Mouse (Mus musculus): ENCODE data around the gene Ifna6.
A peak's percentile ranks its signal among the peaks of the same experiment; 100 is the strongest.
"Not testable (repeated sequence)": the region's sequence is repeated elsewhere in the genome, so short reads cannot be mapped to it uniquely, and the experiment has no call there.

Gene Ifna6

DNA sequence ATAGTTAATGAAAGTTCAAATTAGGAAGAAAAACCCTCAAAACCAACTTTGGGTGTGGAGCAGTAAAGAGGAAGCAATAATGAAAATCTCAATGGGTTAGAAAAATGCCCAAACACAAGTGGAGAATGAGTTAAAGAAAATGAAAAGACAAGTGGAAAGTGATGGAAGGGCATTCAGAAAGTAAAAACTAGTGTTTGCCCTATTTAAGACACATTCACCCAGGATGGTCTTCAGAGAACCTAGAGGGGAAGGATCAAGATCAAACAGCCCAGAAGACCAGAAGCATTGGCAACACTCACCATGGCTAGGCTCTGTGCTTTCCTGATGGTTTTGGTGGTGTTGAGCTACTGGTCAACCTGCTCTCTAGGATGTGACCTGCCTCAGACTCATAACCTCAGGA, at the start of gene Ifna6:
Gene Ifna6, plus strand, starts transcription at position 301 of the 400 bp plus-strand sequence.
- not testable (repeated sequence) for DNase-seq (ENCODE audit: low read depth, low spot score)

DNA sequence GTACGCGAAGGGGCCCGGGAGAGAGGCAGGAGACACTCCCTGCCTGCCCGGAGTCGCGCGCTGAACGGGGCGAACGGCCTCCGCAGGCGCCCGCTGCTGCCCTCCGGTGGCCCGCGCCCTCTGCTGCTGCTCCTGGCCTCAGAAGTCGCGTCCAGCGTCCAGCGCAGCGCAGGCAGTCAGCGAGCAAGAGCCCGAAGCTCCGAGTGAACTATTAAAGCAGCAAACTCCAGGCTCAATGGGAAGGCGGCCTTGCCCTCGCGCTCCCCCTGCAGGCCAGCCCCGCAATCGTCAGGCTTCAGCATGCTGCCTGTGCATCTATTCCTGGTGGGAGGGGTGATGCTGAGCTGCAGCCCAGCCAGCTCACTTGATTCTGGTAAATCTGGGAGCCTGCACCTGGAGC, 47.7 kb upstream of the Ifna6 start, which contains the start of gene Gm13272:
Gene Gm13272, plus strand, starts transcription at position 301 of the 400 bp plus-strand sequence.
- DNase-seq (ENCODE audit: low read depth, low spot score), result not testable (repeated sequence)

DNA sequence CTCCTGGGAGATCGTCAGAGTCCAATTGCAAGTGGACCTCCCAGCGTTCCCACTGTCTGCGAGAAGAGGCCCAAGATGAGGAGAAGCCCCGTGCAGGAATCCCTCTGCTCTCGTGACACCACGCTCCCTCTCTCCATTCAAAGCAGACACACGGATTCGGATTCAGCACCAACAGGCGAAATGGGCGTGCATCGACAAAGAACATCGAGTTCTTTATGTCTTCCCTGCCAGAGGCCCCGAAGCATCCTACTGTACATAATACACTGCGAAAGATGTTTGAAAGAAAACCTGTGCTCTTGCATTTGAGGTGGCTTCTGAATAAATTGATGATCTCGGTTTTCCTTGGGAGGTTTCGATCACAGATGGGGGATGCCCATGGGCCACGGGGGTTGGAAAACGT, 46.9 kb upstream of the Ifna6 start:
- DNase-seq (ENCODE audit: low read depth, low spot score), result not testable (repeated sequence)

DNA sequence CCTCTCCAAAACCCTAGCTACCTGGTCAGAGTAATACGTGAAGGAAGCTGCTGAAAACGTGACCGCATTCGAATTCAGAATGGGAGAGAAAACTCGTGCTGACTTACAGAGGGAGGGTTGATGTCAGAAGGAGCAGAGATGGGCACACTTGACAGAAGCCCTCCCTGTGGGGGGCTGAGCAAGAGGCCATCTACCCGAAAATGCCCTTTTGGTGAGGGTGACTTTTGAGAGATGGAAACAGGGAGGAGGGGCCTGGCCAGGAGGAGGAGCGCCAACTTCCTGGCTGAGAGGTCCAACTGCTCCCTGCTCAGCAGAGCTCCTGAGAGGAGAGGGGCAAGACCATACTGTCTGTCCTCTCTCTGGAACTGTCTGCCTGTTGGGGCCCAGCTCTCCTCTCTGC, 45.4 kb upstream of the Ifna6 start, which contains the start of gene Ifnz:
Gene Ifnz, plus strand, starts transcription at position 301 of the 400 bp plus-strand sequence.
- not testable (repeated sequence) for DNase-seq (ENCODE audit: low read depth, low spot score)

DNA sequence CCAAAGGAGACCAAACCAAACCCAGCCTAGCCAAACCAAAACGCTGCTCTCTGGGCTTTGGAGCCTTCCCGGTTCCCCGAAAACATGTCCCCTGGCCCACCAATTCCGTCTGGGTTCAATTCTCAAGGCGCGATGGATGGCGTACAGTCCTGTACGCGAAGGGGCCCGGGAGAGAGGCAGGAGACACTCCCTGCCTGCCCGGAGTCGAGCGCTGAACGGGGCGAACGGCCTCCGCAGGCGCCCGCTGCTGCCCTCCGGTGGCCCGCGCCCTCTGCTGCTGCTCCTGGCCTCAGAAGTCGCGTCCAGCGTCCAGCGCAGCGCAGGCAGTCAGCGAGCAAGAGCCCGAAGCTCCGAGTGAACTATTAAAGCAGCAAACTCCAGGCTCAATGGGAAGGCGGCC, 44.9 kb upstream of the Ifna6 start:
- not testable (repeated sequence) for DNase-seq (ENCODE audit: low read depth, low spot score)

DNA sequence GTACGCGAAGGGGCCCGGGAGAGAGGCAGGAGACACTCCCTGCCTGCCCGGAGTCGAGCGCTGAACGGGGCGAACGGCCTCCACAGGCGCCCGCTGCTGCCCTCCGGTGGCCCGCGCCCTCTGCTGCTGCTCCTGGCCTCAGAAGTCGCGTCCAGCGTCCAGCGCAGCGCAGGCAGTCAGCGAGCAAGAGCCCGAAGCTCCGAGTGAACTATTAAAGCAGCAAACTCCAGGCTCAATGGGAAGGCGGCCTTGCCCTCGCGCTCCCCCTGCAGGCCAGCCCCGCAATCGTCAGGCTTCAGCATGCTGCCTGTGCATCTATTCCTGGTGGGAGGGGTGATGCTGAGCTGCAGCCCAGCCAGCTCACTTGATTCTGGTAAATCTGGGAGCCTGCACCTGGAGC, 41.8 kb upstream of the Ifna6 start, which contains the start of gene Gm13276:
Gene Gm13276, plus strand, starts transcription at position 301 of the 400 bp plus-strand sequence.
- not testable (repeated sequence) for DNase-seq (ENCODE audit: low read depth, low spot score)

DNA sequence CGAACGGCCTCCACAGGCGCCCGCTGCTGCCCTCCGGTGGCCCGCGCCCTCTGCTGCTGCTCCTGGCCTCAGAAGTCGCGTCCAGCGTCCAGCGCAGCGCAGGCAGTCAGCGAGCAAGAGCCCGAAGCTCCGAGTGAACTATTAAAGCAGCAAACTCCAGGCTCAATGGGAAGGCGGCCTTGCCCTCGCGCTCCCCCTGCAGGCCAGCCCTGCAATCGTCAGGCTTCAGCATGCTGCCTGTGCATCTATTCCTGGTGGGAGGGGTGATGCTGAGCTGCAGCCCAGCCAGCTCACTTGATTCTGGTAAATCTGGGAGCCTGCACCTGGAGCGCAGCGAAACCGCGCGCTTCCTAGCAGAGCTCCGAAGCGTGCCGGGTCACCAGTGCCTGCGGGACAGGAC, 38.8 kb upstream of the Ifna6 start, which contains the start of gene Gm13277:
Gene Gm13277, plus strand, starts transcription at position 231 of the 400 bp plus-strand sequence.
- DNase-seq (ENCODE audit: low read depth, low spot score), result not testable (repeated sequence)

DNA sequence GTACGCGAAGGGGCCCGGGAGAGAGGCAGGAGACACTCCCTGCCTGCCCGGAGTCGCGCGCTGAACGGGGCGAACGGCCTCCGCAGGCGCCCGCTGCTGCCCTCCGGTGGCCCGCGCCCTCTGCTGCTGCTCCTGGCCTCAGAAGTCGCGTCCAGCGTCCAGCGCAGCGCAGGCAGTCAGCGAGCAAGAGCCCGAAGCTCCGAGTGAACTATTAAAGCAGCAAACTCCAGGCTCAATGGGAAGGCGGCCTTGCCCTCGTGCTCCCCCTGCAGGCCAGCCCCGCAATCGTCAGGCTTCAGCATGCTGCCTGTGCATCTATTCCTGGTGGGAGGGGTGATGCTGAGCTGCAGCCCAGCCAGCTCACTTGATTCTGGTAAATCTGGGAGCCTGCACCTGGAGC, 36.0 kb upstream of the Ifna6 start, which contains the start of gene Gm13278:
Gene Gm13278, plus strand, starts transcription at position 301 of the 400 bp plus-strand sequence.
- not testable (repeated sequence) for DNase-seq (ENCODE audit: low read depth, low spot score)

DNA sequence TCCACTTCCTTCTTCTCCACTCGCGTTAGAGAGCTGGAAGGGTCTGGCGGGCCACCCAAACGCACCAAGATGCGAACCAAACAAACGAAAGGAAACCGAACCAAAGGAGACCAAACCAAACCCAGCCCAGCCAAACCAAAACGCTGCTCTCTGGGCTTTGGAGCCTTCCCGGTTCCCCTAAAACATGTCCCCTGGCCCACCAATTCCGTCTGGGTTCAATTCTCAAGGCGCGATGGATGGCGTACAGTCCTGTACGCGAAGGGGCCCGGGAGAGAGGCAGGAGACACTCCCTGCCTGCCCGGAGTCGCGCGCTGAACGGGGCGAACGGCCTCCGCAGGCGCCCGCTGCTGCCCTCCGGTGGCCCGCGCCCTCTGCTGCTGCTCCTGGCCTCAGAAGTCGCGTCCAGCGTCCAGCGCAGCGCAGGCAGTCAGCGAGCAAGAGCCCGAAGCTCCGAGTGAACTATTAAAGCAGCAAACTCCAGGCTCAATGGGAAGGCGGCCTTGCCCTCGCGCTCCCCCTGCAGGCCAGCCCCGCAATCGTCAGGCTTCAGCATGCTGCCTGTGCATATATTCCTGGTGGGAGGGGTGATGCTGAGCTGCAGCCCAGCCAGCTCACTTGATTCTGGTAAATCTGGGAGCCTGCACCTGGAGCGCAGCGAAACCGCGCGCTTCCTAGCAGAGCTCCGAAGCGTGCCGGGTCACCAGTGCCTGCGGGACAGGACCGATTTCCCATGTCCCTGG, 33.1 kb upstream of the Ifna6 start, which contains the start of gene Gm13275:
Gene Gm13275, plus strand, starts transcription at position 552 of the 740 bp plus-strand sequence.
- DNase-seq (ENCODE audit: low read depth, low spot score), result not testable (repeated sequence)

DNA sequence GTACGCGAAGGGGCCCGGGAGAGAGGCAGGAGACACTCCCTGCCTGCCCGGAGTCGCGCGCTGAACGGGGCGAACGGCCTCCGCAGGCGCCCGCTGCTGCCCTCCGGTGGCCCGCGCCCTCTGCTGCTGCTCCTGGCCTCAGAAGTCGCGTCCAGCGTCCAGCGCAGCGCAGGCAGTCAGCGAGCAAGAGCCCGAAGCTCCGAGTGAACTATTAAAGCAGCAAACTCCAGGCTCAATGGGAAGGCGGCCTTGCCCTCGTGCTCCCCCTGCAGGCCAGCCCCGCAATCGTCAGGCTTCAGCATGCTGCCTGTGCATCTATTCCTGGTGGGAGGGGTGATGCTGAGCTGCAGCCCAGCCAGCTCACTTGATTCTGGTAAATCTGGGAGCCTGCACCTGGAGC, 30.1 kb upstream of the Ifna6 start, which contains the start of gene Gm13279:
Gene Gm13279, plus strand, starts transcription at position 301 of the 400 bp plus-strand sequence.
- DNase-seq (ENCODE audit: low read depth, low spot score), result not testable (repeated sequence)

DNA sequence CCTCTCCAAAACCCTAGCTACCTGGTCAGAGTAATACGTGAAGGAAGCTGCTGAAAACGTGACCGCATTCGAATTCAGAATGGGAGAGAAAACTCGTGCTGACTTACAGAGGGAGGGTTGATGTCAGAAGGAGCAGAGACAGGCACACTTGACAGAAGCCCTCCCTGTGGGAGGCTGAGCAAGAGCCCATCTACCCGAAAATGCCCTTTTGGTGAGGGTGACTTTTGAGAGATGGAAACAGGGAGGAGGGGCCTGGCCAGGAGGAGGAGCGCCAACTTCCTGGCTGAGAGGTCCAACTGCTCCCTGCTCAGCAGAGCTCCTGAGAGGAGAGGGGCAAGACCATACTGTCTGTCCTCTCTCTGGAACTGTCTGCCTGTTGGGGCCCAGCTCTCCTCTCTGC, 27.9 kb upstream of the Ifna6 start, which contains the start of gene Gm13285:
Gene Gm13285, plus strand, starts transcription at position 301 of the 400 bp plus-strand sequence.
- DNase-seq (ENCODE audit: low read depth, low spot score), result not testable (repeated sequence)

DNA sequence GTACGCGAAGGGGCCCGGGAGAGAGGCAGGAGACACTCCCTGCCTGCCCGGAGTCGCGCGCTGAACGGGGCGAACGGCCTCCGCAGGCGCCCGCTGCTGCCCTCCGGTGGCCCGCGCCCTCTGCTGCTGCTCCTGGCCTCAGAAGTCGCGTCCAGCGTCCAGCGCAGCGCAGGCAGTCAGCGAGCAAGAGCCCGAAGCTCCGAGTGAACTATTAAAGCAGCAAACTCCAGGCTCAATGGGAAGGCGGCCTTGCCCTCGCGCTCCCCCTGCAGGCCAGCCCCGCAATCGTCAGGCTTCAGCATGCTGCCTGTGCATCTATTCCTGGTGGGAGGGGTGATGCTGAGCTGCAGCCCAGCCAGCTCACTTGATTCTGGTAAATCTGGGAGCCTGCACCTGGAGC, 24.3 kb upstream of the Ifna6 start, which contains the start of gene Gm13287:
Gene Gm13287, plus strand, starts transcription at position 301 of the 400 bp plus-strand sequence.
- not testable (repeated sequence) for DNase-seq (ENCODE audit: low read depth, low spot score)

DNA sequence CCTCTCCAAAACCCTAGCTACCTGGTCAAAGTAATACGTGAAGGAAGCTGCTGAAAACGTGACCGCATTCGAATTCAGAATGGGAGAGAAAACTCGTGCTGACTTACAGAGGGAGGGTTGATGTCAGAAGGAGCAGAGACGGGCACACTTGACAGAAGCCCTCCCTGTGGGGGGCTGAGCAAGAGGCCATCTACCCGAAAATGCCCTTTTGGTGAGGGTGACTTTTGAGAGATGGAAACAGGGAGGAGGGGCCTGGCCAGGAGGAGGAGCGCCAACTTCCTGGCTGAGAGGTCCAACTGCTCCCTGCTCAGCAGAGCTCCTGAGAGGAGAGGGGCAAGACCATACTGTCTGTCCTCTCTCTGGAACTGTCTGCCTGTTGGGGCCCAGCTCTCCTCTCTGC, 22.0 kb upstream of the Ifna6 start, which contains the start of gene Gm13288:
Gene Gm13288, plus strand, starts transcription at position 301 of the 400 bp plus-strand sequence.
- not testable (repeated sequence) for DNase-seq (ENCODE audit: low read depth, low spot score)

DNA sequence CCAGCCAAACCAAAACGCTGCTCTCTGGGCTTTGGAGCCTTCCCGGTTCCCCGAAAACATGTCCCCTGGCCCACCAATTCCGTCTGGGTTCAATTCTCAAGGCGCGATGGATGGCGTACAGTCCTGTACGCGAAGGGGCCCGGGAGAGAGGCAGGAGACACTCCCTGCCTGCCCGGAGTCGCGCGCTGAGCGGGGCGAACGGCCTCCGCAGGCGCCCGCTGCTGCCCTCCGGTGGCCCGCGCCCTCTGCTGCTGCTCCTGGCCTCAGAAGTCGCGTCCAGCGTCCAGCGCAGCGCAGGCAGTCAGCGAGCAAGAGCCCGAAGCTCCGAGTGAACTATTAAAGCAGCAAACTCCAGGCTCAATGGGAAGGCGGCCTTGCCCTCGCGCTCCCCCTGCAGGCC, 21.5 kb upstream of the Ifna6 start:
- DNase-seq (ENCODE audit: low read depth, low spot score), result not testable (repeated sequence)

DNA sequence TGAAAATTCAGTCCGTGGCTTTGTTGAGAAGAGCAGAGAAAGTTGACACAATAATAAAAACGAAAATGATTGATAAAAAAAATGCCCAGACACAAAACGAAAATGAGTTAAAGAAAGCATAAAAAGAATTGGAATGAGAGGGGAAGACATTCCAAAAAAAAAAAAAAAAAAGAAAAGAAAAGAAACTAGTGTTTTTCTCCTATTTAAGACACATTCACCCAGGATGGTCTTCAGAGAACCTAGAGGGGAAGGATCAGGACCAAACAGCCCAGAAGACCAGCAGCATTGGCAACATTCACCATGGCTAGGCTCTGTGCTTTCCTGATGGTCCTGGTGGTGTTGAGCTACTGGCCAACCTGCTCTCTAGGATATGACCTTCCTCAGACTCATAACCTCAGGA, 11.3 kb upstream of the Ifna6 start, which contains the start of gene Ifna7:
Gene Ifna7, plus strand, starts transcription at position 301 of the 400 bp plus-strand sequence.
- DNase-seq (ENCODE audit: low read depth, low spot score), result no peak

DNA sequence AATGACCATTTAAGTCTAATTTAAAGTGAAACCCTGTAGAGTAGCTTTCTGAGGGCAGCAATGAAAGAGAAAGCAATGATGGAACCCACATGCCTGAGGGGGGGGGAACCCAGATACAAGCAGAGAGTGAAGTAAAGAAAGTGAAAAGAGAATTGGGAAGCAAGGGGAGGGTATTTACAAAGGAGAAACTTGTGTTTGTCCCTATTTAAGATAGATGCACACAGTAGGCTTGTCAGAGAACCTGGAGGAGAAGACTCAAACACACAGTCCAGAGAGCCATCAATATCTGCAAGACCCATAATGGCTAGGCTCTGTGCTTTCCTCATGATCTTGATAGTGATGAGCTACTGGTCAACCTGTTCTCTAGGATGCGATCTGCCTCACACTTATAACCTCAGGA, 7.6 kb upstream of the Ifna6 start, which contains the start of gene Ifna11:
Gene Ifna11, plus strand, starts transcription at position 301 of the 400 bp plus-strand sequence.
- DNase-seq (ENCODE audit: low read depth, low spot score), result no peak

DNA sequence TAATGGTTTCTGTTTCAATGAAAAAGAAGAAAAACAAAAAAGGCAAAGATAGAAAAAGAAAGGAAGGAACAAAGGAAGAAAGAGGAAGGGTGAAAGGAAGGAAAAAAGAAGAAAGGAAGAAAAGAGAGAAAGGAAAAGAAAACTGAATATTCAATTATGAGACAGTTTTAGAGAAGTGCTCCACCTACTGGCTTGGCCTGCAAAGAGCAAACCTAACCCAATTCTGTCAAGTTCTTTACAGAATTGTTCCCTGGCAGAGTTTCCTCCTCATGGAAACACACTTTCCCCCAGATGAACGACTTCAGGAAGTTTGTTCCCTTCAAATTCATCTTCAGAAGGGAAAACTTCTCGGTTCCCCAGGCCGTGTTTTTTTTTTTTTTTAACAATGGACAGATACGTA, 4.2 kb upstream of the Ifna6 start:
- DNase-seq (ENCODE audit: low read depth, low spot score), result peak; percentile 36

DNA sequence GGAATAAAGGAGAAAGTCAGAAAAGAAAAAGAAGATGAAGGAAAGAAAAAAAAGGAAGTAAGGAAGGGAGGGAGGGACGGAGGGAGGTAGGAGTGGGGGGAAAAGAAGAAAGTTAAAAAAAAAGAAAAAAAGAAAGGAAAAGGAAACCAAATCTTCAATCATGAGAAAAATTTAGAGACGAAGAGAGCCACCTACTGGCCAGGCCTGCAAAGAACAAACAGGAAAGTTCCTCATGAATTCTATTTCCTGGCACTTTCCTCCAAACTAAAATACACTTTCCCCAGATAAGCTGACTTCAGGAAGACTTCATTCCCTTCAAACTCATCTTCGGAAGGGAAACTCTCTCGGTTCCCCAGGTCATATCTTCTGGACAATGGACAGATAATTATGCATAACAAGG, 3.3 kb downstream of the Ifna6 start:
- DNase-seq (ENCODE audit: low read depth, low spot score), result peak; percentile 69

DNA sequence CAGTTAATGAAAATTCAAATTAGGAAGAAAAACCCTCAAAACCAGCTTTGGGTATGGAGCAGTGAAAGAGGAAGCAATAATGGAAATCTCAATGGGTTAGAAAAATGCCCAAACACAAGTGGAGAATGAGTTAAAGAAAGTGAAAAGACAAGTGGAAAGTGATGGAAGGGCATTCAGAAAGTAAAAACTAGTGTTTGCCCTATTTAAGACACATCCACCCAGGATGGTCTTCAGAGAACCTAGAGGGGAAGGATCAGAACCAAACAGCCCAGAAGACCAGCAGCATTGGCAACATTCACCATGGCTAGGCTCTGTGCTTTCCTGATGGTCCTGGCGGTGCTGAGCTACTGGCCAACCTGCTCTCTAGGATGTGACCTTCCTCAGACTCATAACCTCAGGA, 8.0 kb downstream of the Ifna6 start, which contains the start of gene Ifna5:
Gene Ifna5, plus strand, starts transcription at position 301 of the 400 bp plus-strand sequence.
- not testable (repeated sequence) for DNase-seq (ENCODE audit: low read depth, low spot score)

DNA sequence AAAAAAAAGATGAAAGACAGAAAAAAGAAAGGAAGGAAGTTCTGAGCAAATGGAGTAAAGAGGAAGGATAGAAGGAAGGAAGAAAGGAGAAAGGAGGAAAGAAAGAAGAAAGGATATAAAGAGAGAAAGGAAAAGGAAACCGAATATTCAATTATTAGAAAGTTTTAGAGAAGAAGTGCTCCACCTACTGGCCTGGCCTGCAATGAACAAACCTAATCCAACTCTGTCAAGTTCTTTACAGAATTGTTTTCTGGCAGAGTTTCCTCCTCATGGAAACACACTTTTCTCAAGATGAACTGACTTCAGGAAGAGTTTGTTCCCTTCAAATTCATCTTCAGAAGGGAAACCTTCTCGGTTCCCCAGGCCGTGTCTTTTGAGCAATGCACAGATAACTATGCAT, 11.6 kb downstream of the Ifna6 start:
- DNase-seq (ENCODE audit: low read depth, low spot score), result peak; percentile 55

DNA sequence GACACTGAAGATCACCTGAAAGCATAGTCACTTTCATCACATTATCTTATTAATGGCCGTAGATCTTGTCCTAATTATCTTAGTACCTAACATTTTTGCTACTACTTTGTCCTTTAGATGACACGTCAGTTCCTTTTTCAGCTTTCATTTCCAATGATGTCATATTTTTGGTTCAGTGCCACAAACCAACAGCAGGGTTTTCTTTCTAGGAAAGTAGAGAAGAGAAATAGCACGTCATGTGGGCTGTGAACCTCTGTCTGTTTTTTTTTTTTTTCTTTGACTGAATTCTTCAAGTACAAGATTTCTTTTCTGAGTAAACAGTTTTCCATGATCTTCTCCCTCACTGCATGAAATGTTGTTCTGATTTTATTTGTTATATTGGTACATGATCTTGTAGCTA, 12.8 kb downstream of the Ifna6 start:
- no peak for DNase-seq (ENCODE audit: low read depth, low spot score)

DNA sequence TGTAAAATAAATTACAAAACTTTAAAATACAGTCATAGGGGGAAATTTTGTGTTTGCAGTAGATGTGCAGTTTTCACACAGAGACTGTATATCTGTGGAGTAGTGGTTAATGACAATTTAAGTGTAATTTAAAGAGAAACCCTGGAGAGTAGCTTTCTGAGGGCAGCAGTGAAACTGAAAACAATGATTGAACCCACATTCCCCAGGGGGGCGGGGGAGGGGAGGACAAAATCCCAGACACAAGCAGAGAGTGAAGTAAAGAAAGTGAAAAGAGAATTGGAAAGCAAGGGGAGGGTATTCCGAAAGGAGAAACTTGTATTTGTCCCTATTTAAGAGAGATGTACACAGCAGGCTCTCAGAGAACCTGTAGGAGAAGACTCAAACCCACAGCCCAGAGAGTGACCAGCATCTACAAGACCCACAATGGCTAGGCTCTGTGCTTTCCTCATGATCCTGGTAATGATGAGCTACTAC, 14.3 kb downstream of the Ifna6 start, which contains the start of gene Ifna4:
Gene Ifna4, plus strand, starts transcription at position 424 of the 474 bp plus-strand sequence.
- no peak for DNase-seq (ENCODE audit: low read depth, low spot score)

Measured in 3T3-L1 (cell line).